Mouse (Mus musculus): Measurements from ENCODE around the gene Tnip2. TPM values are rescaled to one million over a fixed set of nuclear protein-coding genes. Genes with fewer than 3 reads are reported as not detected.

The Tnip2 gene
- polyA plus RNA-seq, 1 experiment from 2014 or later = 15.0 TPM

DNA sequence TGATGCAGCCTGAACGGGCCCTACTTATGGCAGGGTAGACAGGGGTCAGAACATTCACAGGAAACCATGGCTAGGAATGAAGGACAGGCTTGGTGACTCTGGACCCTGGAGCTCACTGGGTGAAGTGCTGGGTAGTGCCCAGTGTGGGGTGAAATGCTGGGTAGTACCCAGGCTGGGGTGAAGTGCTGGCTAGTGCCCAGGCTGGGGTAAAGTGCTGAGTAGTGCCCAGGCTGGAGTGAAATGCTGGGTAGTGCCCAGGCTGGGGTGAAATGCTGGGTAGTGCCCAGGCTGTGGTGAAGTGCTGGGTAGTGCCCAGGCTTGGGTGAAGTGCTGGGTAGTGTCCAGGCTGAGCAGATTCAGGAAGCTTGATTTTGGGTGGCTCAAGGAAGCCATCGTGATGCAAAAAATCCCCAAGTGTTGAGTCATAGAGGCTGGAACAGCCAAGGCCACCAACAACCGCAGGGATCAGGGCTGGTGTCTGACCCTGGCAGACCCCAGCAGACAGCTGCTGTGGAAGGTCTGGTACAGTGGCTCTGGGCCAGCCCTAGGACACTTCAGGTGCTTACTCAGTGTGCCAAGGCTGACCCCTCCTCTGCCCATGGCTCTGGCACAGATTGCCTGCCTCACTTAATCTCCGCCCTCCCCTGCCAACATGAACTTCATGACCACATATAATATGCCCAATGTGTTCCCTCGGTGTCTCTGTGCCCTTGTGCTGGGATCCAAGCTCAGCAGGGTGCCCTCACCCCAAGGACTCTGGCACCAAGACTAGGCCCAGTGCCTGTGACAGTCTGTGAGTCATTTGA, 21.2 kb upstream of the Tnip2 start:
- Histone ChIP-seq H3K27me3 (no peaks in the 10 kb centered on the region), H3K36me3 (no peaks in the 10 kb centered on the region), H3K4me3 (no peak overlapping the region), H3K9me3 (no peaks in the 10 kb centered on the region), H3K4me2 (no peak overlapping the region), H3K4me1 (replicated peaks) (no peaks in the 10 kb centered on the region), H3K9ac (no peak overlapping the region), H3K27ac (replicated peaks) (no peak overlapping the region)
- 74% methylated on average over 5 of the region's 5 CpGs for WGBS
- ATAC-seq (ENCODE audit: low FRiP score, low read depth) = no peak

DNA sequence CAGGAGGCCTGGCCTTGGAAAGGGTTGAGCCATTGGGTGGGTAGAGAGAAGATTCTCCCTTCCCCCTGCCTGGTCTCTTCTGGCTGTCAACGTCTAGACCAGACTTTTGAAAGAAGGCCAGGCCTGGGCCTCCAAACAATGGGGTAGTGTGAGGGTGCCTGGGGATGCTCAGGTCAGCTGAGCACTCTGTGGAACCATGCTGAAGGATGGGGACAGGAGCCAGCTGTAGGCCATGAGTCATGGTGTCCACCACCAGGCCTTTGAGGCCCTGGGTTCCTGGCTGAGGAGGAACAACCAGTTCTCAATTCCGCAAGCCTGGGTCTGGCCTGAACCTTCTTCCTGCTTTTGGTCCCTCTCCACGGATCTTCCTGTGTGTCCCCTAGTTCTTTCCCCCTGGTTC, 20.0 kb upstream of the Tnip2 start:
- H3K4me2 ChIP-seq = no peak overlapping the region
- no peak for ATAC-seq (ENCODE audit: low FRiP score, low read depth)
- no peaks in the 10 kb centered on the region for H3K9me3 ChIP-seq
- WGBS = 70% methylated on average over 3 of the region's 3 CpGs
- H3K36me3 ChIP-seq = no peaks in the 10 kb centered on the region
- H3K27ac ChIP-seq (replicated peaks) = no peak overlapping the region
- no peak overlapping the region for H3K4me3 ChIP-seq
- no peak overlapping the region for H3K9ac ChIP-seq
- H3K27me3 ChIP-seq = no peaks in the 10 kb centered on the region
- no peaks in the 10 kb centered on the region for H3K4me1 ChIP-seq (replicated peaks)

DNA sequence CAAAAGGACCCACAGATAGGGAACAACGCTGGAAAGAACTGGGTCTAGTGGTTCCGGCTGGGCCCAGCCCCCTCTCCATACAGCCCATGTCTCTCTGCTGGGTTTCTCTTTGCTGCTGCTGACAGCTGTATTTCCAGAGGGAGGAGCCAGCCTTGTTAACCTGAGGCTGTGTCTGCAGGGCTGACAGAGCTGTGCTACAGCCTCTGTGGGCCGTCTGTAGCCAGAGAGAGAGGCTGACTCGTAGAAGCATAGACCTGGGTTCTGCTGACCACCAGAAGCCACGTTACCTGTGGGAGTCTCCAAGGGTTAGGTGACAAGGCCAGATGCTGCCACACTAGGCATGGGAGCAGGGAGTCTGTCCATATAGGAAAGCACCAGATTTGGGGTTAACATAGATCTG, 19.3 kb upstream of the Tnip2 start:
- no peak overlapping the region for H3K4me2 ChIP-seq
- H3K36me3 ChIP-seq = no peaks in the 10 kb centered on the region
- H3K4me3 ChIP-seq = no peak overlapping the region
- H3K9me3 ChIP-seq = no peaks in the 10 kb centered on the region
- H3K27ac ChIP-seq (replicated peaks) = no peak overlapping the region
- no peaks in the 10 kb centered on the region for H3K27me3 ChIP-seq
- H3K4me1 ChIP-seq (replicated peaks) = no peaks in the 10 kb centered on the region
- ATAC-seq (ENCODE audit: low FRiP score, low read depth) = no peak
- 76% methylated on average over 5 of the region's 5 CpGs for WGBS
- no peak overlapping the region for H3K9ac ChIP-seq

DNA sequence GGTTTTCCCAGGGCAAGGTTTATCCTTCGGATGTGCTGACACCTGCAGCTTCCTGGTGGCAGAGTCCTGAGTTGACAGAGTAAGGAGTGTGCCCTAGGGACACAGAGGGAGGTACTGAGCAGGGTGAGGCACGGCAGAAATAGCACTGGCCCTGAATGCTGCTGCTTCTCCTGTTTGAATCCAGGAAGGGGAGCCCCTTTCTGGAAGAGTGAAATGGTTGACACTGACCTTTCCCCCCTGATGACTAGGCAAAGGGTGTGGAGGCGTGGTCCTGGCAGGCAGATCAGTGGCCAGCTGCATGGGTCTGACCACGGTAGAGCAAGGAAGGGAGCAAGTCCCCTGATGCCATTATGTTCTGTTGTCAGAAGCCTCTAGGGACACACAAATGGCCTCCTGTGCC, 16.9 kb upstream of the Tnip2 start:
- H3K27me3 ChIP-seq = no peaks in the 10 kb centered on the region
- H3K9ac ChIP-seq = no peak overlapping the region
- no peak overlapping the region for H3K4me3 ChIP-seq
- WGBS = 55% methylated on average over 4 of the region's 4 CpGs
- H3K27ac ChIP-seq (replicated peaks) = no peak overlapping the region
- no peak for ATAC-seq (ENCODE audit: low FRiP score, low read depth)
- H3K36me3 ChIP-seq = no peaks in the 10 kb centered on the region
- no peaks in the 10 kb centered on the region for H3K9me3 ChIP-seq
- no peak overlapping the region for H3K4me2 ChIP-seq
- peaks cover 5% of the 10 kb centered on the region; the same call in 1 of the 2 replicates for H3K4me1 ChIP-seq (replicated peaks)

DNA sequence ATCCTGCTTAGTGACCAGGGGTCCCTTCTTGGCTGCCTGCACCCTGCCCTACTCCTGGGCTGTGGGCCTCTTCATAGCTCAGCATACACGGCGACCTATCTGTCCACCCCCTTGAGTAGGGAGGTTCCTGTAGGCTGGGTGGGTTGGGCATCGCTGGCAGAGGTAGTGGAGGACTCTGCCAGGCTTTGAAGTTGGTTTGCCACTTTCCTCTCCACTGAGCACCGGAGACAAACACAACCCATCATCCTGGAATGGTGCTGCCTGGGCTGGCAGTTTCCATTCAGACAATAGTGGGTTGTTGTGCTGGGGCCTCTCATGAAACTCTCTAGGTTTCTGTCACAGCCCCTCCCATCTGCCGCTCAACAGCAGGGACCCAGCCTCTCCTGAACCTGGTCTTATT, 16.3 kb upstream of the Tnip2 start:
- H3K4me1 ChIP-seq (replicated peaks) = peaks cover 7% of the 10 kb centered on the region; the same call in 1 of the 2 replicates
- H3K9ac ChIP-seq = no peak overlapping the region
- H3K4me2 ChIP-seq = no peak overlapping the region
- H3K9me3 ChIP-seq = no peaks in the 10 kb centered on the region
- ATAC-seq (ENCODE audit: low FRiP score, low read depth) = no peak
- H3K27ac ChIP-seq (replicated peaks) = no peak overlapping the region
- H3K36me3 ChIP-seq = no peaks in the 10 kb centered on the region
- no peaks in the 10 kb centered on the region for H3K27me3 ChIP-seq
- H3K4me3 ChIP-seq = no peak overlapping the region
- WGBS = 80% methylated on average over 5 of the region's 5 CpGs

DNA sequence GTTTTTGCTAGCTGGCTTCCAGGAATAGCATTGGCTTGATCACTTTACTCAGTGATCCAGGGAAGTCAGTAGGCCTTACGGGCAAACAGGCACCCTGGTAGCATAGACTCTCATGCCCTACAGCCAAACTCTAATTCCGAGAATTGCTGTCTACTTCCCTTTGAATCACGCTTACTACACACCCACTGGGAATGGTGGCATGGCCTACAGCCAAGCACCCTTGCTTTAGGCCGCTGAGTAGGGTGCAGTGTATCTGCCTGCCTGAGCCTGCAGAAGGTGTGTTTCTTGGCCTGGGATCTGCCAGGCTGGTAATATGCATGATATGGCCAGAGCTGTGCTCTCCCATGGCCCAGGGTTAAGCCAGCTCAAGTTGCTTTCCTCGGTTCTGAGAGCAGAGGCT, 14.9 kb upstream of the Tnip2 start:
- WGBS = 81% methylated on average over 5 of the region's 5 CpGs
- ATAC-seq (ENCODE audit: low FRiP score, low read depth) = no peak

DNA sequence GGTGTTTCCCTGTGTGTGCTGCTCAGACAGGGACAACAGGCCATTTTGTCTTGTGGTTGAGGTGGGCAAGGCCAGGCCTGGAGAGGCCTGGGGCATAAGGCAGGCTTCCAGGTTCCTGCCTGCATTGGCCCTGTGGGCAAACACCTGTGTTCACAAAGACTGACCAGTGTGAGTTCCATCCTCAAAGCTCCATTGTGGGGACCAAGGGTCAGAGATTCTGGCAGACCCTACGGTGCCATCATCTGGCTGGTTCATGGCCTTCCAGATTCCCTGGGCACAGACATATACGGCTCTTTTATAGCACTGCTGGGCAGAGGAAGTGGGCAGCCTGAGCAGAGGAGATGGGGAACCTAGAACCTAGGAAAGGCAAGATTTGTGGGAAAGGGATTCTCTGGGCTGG, 13.6 kb upstream of the Tnip2 start:
- no peak overlapping the region for H3K27ac ChIP-seq (replicated peaks)
- peaks cover 7% of the 10 kb centered on the region; the same call in 1 of the 2 replicates for H3K4me1 ChIP-seq (replicated peaks)
- H3K4me3 ChIP-seq = no peak overlapping the region
- WGBS = 76% methylated on average over 2 of the region's 2 CpGs
- H3K27me3 ChIP-seq = 0 out of 2 replicates have a peak, but pooled peaks cover 4% of the 10 kb centered on the region
- no peaks in the 10 kb centered on the region for H3K9me3 ChIP-seq
- no peak overlapping the region for H3K9ac ChIP-seq
- no peaks in the 10 kb centered on the region for H3K36me3 ChIP-seq
- ATAC-seq (ENCODE audit: low FRiP score, low read depth) = no peak
- no peak overlapping the region for H3K4me2 ChIP-seq

More for the DNA sequence above, 14.9 kb upstream of the Tnip2 start:
- Histone ChIP-seq H3K4me3 (no peak overlapping the region), H3K9ac (no peak overlapping the region), H3K9me3 (no peaks in the 10 kb centered on the region), H3K27ac (replicated peaks) (no peak overlapping the region), H3K4me2 (no peak overlapping the region), H3K27me3 (0 out of 2 replicates have a peak, but pooled peaks cover 2% of the 10 kb centered on the region), H3K4me1 (replicated peaks) (peaks cover 7% of the 10 kb centered on the region; the same call in 1 of the 2 replicates), H3K36me3 (no peaks in the 10 kb centered on the region)

DNA sequence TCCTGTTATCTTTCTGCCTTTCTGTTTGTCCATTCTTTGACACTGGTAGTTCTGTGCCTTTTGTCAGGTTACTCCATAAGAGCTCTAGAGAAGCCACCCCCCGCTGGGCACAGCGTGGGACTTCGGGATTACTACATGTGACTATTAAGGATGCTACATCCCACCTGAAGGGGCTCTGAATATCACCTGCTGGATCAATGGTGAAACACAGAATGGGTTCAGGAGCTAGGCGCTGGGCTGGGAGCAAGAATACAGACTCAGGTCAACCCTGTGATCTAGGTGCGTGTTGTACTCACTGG, 12.6 kb upstream of the Tnip2 start:
- Histone ChIP-seq H3K36me3 (no peaks in the 10 kb centered on the region), H3K4me3 (no peak overlapping the region), H3K4me1 (replicated peaks) (peaks cover 7% of the 10 kb centered on the region; the same call in 1 of the 2 replicates), H3K27me3 (0 out of 2 replicates have a peak, but pooled peaks cover 4% of the 10 kb centered on the region), H3K4me2 (peak overlapping the region; percentile 84; the same call in 1 of the 2 replicates), H3K9ac (no peak overlapping the region), H3K27ac (replicated peaks) (no peak overlapping the region), H3K9me3 (no peaks in the 10 kb centered on the region)
- WGBS = 32% methylated on average over 5 of the region's 5 CpGs
- ATAC-seq (ENCODE audit: low FRiP score, low read depth) = no peak

DNA sequence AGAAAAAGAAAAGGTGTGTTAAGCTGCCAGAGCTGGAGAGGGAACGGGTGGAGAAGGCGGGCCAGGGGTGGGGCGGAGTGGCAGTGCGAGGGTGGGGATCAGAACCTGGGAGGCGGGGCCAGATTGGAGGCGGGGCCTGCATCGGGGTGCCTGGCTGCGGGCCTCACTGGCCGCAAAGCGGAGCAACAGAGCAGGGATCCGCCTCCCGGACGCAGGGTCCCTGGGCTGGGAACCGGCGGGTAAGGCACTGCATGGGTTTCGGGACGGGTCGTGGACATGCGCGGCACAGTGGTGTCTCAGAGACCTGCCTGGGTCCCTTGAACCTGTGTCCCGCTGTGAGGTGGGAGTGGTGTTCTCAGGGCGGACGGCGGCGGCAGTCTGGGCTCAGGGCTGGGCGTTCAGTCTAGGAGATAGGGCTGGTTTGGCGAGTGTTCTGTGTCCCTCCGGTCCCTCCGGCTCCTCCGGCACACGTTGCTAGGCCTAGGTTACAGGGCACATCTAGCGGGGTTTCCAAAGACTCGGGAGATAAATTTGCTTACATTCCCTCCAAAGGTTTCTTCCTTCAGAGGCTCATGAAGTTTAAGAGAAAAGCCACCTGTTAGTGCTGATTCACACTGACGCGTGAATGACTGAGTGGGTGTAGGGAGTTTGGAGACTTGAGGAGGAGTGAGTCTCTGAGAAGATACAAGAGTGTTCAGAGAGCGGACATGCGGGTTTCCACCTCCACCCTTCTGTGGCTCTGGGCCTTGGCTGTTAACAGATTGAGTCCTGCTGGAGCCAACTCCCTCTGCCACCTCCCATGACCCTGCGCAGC, 12.1 kb upstream of the Tnip2 start, which contains the start of gene Sh3bp2:
TSS of gene Sh3bp2 (plus strand) at position 176 of the 814 bp plus-strand sequence.
- peak; percentile 88 for ATAC-seq (ENCODE audit: low FRiP score, low read depth)
- H3K4me3 ChIP-seq = peak within 1 kb of the TSS; percentile 50
- peak within 1 kb of the TSS; percentile 84 for H3K4me2 ChIP-seq
- H3K27me3 ChIP-seq = 0 out of 2 replicates have a peak, but pooled peaks cover 4% of the 10 kb centered on the region
- H3K4me1 ChIP-seq (replicated peaks) = peaks cover 7% of the 10 kb centered on the region; the same call in 1 of the 2 replicates
- no peaks in the 10 kb centered on the region for H3K9me3 ChIP-seq
- H3K27ac ChIP-seq (replicated peaks) = no peak within 1 kb of the TSS
- 3% methylated on average over 38 of the region's 38 CpGs for WGBS
- peak within 1 kb of the TSS; percentile 57 for H3K9ac ChIP-seq
- no peaks in the 10 kb centered on the region for H3K36me3 ChIP-seq

DNA sequence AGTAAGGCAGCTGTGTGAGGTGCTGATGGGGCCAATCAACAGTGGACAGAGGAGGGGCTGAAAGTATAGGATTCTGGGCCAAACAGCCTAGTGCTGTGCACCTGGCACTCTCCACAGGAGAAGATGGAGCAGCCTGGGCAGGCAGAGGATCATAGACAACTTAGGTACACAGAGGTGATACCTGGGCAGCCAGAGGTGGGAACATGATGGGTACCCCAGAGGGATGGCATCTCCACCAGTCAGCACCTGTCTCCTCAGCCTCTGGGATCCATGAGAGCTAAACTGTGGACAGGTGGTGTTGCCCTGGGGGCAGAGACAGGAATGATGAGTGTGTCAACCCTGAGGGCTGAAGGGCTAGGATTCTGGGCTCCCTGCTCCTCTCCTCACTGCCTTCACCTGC, 10.7 kb upstream of the Tnip2 start:
- Histone ChIP-seq H3K4me1 (replicated peaks) (peaks cover 7% of the 10 kb centered on the region; the same call in 1 of the 2 replicates), H3K4me3 (no peak overlapping the region), H3K36me3 (no peaks in the 10 kb centered on the region), H3K27me3 (0 out of 2 replicates have a peak, but pooled peaks cover 4% of the 10 kb centered on the region), H3K9ac (no peak overlapping the region), H3K4me2 (no peak overlapping the region), H3K9me3 (no peaks in the 10 kb centered on the region), H3K27ac (replicated peaks) (no peak overlapping the region)
- no peak for ATAC-seq (ENCODE audit: low FRiP score, low read depth)

DNA sequence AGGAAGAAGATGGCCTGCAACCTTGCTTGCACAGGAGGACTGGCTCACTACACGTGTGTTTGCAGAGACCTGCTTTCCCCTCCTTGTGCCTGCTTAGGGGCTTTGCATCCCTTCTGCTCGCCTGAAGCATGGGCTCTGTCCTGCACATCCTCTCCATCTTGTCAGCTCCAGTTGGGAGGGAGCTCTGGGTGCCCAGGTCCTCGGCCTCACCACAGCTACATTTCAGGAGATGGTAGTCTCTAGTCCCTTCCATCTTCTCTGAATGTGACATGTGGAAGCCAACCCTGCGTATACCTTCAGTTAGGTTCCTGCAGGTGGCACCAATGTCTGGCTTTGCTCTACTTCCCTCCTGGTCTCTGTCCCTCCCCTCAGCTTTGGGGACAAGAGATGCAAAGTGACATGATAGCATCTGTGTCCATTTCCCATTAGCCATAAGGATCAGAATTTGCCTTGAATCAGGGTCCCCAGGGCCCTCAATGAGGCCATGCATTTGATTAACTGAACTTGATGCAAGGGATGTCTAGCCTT, 10.2 kb upstream of the Tnip2 start:
- Histone ChIP-seq H3K9me3 (no peaks in the 10 kb centered on the region), H3K4me1 (replicated peaks) (peaks cover 7% of the 10 kb centered on the region; the same call in 1 of the 2 replicates), H3K27me3 (0 out of 2 replicates have a peak, but pooled peaks cover 4% of the 10 kb centered on the region), H3K27ac (replicated peaks) (no peak overlapping the region), H3K4me3 (no peak overlapping the region), H3K4me2 (no peak overlapping the region), H3K9ac (no peak overlapping the region), H3K36me3 (no peaks in the 10 kb centered on the region)
- WGBS = 65% methylated on average over 4 of the region's 4 CpGs
- ATAC-seq (ENCODE audit: low FRiP score, low read depth) = no peak

DNA sequence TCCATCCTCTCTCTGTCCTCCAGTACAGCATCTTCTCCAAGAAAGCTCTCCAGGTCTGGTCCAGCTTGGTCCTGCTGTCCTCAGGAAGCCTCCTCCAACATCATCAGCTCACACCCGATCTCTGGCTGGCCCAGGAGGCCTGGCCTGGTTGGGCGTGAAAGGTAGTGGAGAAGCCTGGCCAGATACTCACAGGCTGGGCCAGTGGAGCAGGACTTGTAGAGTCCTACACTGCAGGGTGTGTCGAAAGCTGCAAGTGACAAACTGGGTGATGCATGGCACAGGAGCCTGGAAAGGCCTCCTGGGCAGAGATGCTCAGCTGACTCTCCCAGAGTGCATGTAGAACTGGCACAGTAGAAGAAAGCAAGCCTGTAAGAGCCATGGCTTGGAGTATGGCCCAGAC, 7.5 kb upstream of the Tnip2 start:
- ATAC-seq (ENCODE audit: low FRiP score, low read depth) = no peak
- H3K9me3 ChIP-seq = no peaks in the 10 kb centered on the region
- no peak overlapping the region for H3K4me2 ChIP-seq
- no peaks in the 10 kb centered on the region for H3K36me3 ChIP-seq
- no peak overlapping the region for H3K9ac ChIP-seq
- H3K4me3 ChIP-seq = no peak overlapping the region
- H3K4me1 ChIP-seq (replicated peaks) = peaks cover 7% of the 10 kb centered on the region; the same call in 1 of the 2 replicates
- H3K27ac ChIP-seq (replicated peaks) = no peak overlapping the region
- WGBS = 82% methylated on average over 3 of the region's 3 CpGs
- 0 out of 2 replicates have a peak, but pooled peaks cover 4% of the 10 kb centered on the region for H3K27me3 ChIP-seq

Measured in hindbrain, embryonic 15.5 days (tissue).